Mouse (Mus musculus): ENCODE measurements around the gene 1110051M20Rik.

- TF ChIP-seq CTCF (IDR thresholded peaks at IDR 0.05; ENCODE audit: borderline replicate concordance, insufficient read depth, low read depth, low read length) (no peak), POLR2A (IDR thresholded peaks at IDR 0.05; ENCODE audit: borderline replicate concordance, insufficient read depth, low read length) (no peak)
Observed at GRCm38 (mm10) chr2:91476841-91477240, 32.3 kb upstream of the 1110051M20Rik start.

Measured in cerebellum, adult 2 months (tissue).